Mouse (Mus musculus) small intestine, adult 2 months (tissue): Measurements from ENCODE around the gene Bbs9.

Experiments used
- CTCF ChIP-seq: fragments of 200-500 bp; IDR thresholded peaks from 2 replicates; pipeline ENCODE4 v1.5.1; 2012; ENCODE audit warnings: low read depth, mild to moderate bottlenecking, control low read depth, inconsistent platforms, low read length, moderate library complexity, mixed read lengths; ENCODE audit not compliant: insufficient replicate concordance, insufficient read length; ENCODE audit errors: extremely low read depth
- POLR2A ChIP-seq: fragments of 200-500 bp; IDR thresholded peaks from 2 replicates; pipeline ENCODE4 v1.6.1; 2012; ENCODE audit warnings: low read depth, mild to moderate bottlenecking, control low read depth, inconsistent platforms, low read length, moderate library complexity

GRCm38 (mm10) chr9:22428666-22429410 lies 46.7 kb upstream of the Bbs9 start:
- TF ChIP-seq CTCF, result no peak
- TF ChIP-seq POLR2A, result no peak
